Mouse (Mus musculus) liver, embryonic 14.5 days (tissue): Measurements from ENCODE around the gene Scaf8. TPM values are rescaled to one million over a fixed set of nuclear protein-coding genes. Genes with fewer than 3 reads are reported as not detected.

ENCODE experiments used
- ATAC-seq: fragments of 200-750 bp; cut with Nextera tagmentation; 2 replicates; pipeline ENCODE4 v1.8.0; 2017; ENCODE audit warnings: moderate number of reproducible peaks, mild to moderate bottlenecking, moderate library complexity; ENCODE audit not compliant: insufficient read depth
- DNase-seq, 3 experiments: peaks; one replicate each; pipeline ENCODE4 v3.0.0-alpha.2; 2012 to 2013; ENCODE audit warnings: low read depth in 3 of 3, low spot score in 3 of 3
- H3K27ac ChIP-seq: fragments of 300-500 bp; sonication (generic); 2 replicates; pipeline ENCODE4 v1.5.1; 2014; ENCODE audit warnings: moderate library complexity, mild to moderate bottlenecking, control low read depth, inconsistent platforms
- H3K27me3 ChIP-seq: fragments of 300-500 bp; sonication (generic); 2 replicates; pipeline ENCODE4 v1.6.1; 2014; ENCODE audit warnings: mild to moderate bottlenecking, low read length, moderate library complexity; ENCODE audit not compliant: control insufficient read depth, insufficient read depth
- H3K36me3 ChIP-seq: fragments of 300-500 bp; sonication (generic); replicated peaks from 2 replicates; pipeline ENCODE4 v1.6.1; 2014; ENCODE audit warnings: low read depth; ENCODE audit not compliant: control insufficient read depth, insufficient read depth
- H3K4me1 ChIP-seq, 2 experiments: fragments of 200-500 bp in 1 of 2; fragments of 300-500 bp in 1 of 2; sonication (generic) in 1 of 2; replicated peaks; 2 replicates each; pipeline ENCODE4 v1.6.1; 2012 to 2014; ENCODE audit warnings: antibody characterized with exemption in 1 of 2, inconsistent platforms in 1 of 2, low read length in 1 of 2; ENCODE audit not compliant: control insufficient read depth in 2 of 2, insufficient read depth in 2 of 2
- H3K4me2 ChIP-seq: fragments of 300-500 bp; sonication (generic); 2 replicates; pipeline ENCODE4 v1.6.1; 2014; ENCODE audit warnings: low read depth, mild to moderate bottlenecking, control low read depth, moderate library complexity
- H3K4me3 ChIP-seq, 2 experiments: fragments of 200-500 bp in 1 of 2; fragments of 300-500 bp in 1 of 2; sonication (generic) in 1 of 2; 2 replicates each; pipeline ENCODE4 v1.5.1; 2012 to 2014; ENCODE audit warnings: low read depth in 2 of 2, low read length in 2 of 2, mild to moderate bottlenecking in 2 of 2, control low read depth in 1 of 2, inconsistent platforms in 1 of 2, moderate library complexity in 1 of 2; ENCODE audit not compliant: insufficient read depth in 1 of 2
- H3K9ac ChIP-seq: fragments of 300-500 bp; sonication (generic); replicated peaks from 2 replicates; pipeline ENCODE4 v1.6.1; 2014; ENCODE audit warnings: mild to moderate bottlenecking, control low read depth, moderate library complexity
- H3K9me3 ChIP-seq: fragments of 300-500 bp; sonication (generic); 2 replicates; pipeline ENCODE4 v1.6.1; 2016; ENCODE audit warnings: low read length, mixed read lengths; ENCODE audit not compliant: control insufficient read depth
- CTCF ChIP-seq: IDR thresholded peaks from 2 replicates; pipeline ENCODE4 v1.5.1; 2016; ENCODE audit warnings: antibody characterized with exemption, low read depth, control low read depth
- EP300 ChIP-seq: IDR thresholded peaks from 2 replicates; pipeline ENCODE4 v1.6.1; 2016; ENCODE audit warnings: antibody characterized with exemption, low read depth
- WGBS: fragments of 180-500 bp; shearing (Covaris S2); extraction: QIAGEN DNeasy Blood & Tissue Kit; methylation state at CpG from one replicate; pipeline ENCODE4 v1.1.7; 2014; ENCODE audit not compliant: insufficient replicate concordance; 5-methylcytosine and 5-hydroxymethylcytosine counted together
- polyA plus RNA-seq, 2 experiments: library from polyadenylated mRNA; depleted of rRNA in 1 of 2; stranded (reverse) in 1 of 2; unstranded in 1 of 2; fragments of >200 nt; fragmentation: Nextera tagmentation in 1 of 2; extraction: Ambion mirVana in 1 of 2; gene quantifications; 2 replicates each; pipeline versions ENCODE4 v1.2.1 to v1.2.3; 2012 to 2014

The Scaf8 gene
- polyA plus RNA-seq, 2 experiments, result 8.2 to 10.1 TPM

- no peak overlapping the region for H3K9ac ChIP-seq
- WGBS, result 45% methylated on average over 7 of the region's 7 CpGs
- no peaks in the 10 kb centered on the region; a peak in 1 of 4 replicates for H3K4me1 ChIP-seq
- H3K27me3 ChIP-seq, result no peaks in the 10 kb centered on the region
- no peak for TF ChIP-seq EP300
- no peak for TF ChIP-seq CTCF
- no peak for DNase-seq
- no peak overlapping the region for H3K27ac ChIP-seq
- no peak for ATAC-seq
- H3K9me3 ChIP-seq, result no peaks in the 10 kb centered on the region
- H3K36me3 ChIP-seq, result peaks cover 3% of the 10 kb centered on the region; the same call in 1 of the 2 replicates
- no peak overlapping the region for H3K4me3 ChIP-seq
- no peak overlapping the region for H3K4me2 ChIP-seq
These were observed 90.1 kb downstream of the Scaf8 start for GRCm38 (mm10) chr17:3204826-3205405.

DNA sequence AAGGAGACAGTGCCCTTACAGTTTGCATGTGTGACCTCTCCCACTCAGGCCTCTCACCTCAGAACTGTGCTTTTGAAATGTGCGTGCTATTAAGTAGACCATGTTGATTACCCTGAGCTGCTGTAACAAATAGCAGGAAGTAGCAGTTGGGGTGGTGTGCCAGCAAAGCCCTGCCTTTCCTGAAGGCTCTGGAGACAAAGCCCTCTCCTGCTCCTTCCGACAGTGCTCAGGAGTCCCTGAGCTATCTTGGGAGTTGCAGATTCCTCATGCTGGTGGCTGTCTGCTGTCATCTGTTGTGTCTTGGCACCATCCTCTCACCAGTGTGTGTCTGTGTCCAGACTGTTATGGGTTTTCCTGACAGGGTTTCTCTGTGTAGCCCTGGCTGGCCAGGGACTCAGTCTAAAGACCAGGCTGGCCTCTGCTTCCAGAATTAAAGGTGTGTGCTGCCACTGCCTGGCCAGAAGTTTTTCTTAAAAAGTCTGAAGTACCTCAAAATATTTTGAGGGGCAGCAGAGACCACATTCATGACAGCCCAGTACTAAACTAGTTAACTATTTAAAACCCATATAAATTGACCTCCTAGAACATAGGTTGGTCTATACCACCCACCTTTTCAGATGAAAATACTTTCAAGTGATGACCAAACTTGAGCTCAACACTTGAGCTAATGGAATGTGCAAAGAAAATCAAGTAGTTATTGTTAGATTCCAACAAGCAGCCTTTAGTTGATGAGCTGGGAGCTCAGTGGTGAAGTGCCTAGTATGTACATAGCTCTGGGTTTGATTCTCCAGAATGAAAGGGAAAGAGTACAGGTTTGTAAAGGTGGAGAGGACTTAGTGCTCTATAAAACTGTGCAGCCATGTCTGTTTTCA is 92.0 kb downstream of the Scaf8 start:
- H3K9ac ChIP-seq, result no peak overlapping the region
- H3K4me3 ChIP-seq, result no peak overlapping the region
- DNase-seq (no peak), ATAC-seq (peak; percentile 34; the same call in 1 of the 2 replicates)
- no peak overlapping the region for H3K27ac ChIP-seq
- no peak overlapping the region for H3K4me2 ChIP-seq
- H3K9me3 ChIP-seq, result no peaks in the 10 kb centered on the region
- no peaks in the 10 kb centered on the region for H3K27me3 ChIP-seq
- TF ChIP-seq CTCF, result no peak
- no peak for TF ChIP-seq EP300
- H3K4me1 ChIP-seq, result no peaks in the 10 kb centered on the region; a peak in 1 of 4 replicates
- no peaks in the 10 kb centered on the region; the same call in 1 of the 2 replicates for H3K36me3 ChIP-seq
- WGBS, result 60% methylated on average over 2 of the region's 2 CpGs

DNA sequence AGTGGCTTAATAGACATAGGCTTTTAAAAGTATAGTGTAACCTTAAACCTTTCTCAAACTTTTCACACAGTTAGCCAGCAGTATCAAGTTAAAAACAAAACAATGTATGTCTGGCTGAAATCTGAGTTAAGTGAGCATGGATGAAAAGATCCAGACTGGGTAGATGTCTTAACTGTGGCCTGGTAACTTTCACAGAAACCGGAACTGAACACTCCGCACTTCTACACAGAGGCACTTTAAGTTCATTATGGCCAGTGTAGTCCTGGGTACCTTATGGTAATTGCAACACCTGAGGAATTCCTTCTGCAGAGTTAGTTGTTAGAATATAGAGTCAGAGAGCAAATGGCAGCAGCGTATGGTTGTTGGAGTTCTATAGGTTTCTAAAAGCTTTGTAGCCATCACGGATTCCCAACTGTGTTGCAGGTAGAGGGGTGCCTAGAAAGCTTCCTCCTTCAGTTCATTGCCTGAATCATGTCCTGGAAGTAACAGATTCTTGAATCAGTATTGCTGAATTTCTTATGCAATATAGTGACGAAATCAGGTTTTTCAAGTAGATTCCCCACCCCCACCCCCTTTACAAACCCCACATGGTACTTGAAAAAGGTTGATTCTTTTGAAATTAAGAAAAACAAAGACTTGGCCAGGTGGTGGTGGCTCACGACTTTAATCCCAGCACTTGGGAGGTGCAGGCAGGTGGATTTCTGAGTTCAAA is 92.9 kb downstream of the Scaf8 start:
- H3K9ac ChIP-seq, result no peak overlapping the region
- 76% methylated on average over 6 of the region's 6 CpGs for WGBS
- H3K27ac ChIP-seq, result no peak overlapping the region
- no peak overlapping the region for H3K4me3 ChIP-seq
- no peak for DNase-seq
- no peaks in the 10 kb centered on the region for H3K27me3 ChIP-seq
- TF ChIP-seq CTCF (no peak), EP300 (no peak)
- no peaks in the 10 kb centered on the region for H3K9me3 ChIP-seq
- no peaks in the 10 kb centered on the region; the same call in 1 of the 2 replicates for H3K36me3 ChIP-seq
- H3K4me1 ChIP-seq, result no peaks in the 10 kb centered on the region; a peak in 1 of 4 replicates
- H3K4me2 ChIP-seq, result no peak overlapping the region
- ATAC-seq, result no peak

DNA sequence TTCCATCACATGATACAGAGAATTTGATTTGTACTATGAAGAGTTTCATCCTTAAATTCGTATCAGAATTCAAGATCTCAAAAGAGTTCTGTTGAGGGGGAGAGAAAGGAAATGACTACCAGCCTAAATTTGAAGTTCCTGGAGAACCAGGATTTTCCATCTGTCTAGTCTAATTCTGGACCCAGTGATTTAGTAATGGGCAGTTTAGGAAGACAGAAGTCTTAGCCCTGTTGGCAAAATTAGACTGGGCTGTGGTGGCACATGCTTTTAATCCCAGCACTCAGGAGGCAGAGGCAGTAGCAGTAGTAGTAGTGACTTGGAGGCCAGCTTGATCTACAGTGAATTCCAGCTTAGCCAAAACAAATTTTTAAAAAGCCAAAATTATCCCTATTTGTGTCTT is 93.7 kb downstream of the Scaf8 start:
- H3K4me2 ChIP-seq, result no peak overlapping the region
- TF ChIP-seq EP300, result no peak
- TF ChIP-seq CTCF, result no peak
- H3K4me3 ChIP-seq, result no peak overlapping the region
- H3K4me1 ChIP-seq, result no peaks in the 10 kb centered on the region; a peak in 1 of 4 replicates
- DNase-seq (no peak), ATAC-seq (no peak)
- 72% methylated on average over 1 of the region's 1 CpGs for WGBS
- no peaks in the 10 kb centered on the region for H3K9me3 ChIP-seq
- H3K27ac ChIP-seq, result no peak overlapping the region
- H3K9ac ChIP-seq, result no peak overlapping the region
- no peaks in the 10 kb centered on the region for H3K27me3 ChIP-seq
- H3K36me3 ChIP-seq, result peaks cover 2% of the 10 kb centered on the region; the same call in 1 of the 2 replicates

DNA sequence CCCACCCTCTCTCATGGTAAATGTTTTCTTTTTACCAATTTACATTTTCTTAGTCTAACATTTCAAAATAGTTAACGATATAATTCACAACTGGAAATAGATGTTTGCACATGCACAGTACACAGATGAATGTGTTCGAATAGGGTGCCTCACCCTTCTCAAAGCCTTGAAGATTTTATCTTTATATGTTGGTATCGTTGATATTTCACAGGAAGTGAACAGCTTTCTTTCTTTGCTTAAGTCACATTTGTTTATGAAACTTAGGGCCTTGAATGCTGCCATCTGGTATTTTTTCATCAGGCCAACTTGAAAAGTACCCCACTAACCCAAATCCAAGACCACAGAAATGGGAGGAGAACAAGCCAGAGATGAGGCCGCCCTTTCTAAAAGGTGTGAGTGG is 94.8 kb downstream of the Scaf8 start:
- WGBS, result 75% methylated on average over 4 of the region's 4 CpGs

More for the DNA sequence above, 94.8 kb downstream of the Scaf8 start:
- no peak overlapping the region for H3K27ac ChIP-seq
- H3K4me2 ChIP-seq, result no peak overlapping the region
- no peak overlapping the region for H3K4me3 ChIP-seq
- DNase-seq (no peak), ATAC-seq (no peak)
- H3K9ac ChIP-seq, result no peak overlapping the region
- no peaks in the 10 kb centered on the region for H3K27me3 ChIP-seq
- no peaks in the 10 kb centered on the region for H3K9me3 ChIP-seq
- TF ChIP-seq EP300, result no peak
- TF ChIP-seq CTCF, result no peak
- H3K36me3 ChIP-seq, result peaks cover 5% of the 10 kb centered on the region
- H3K4me1 ChIP-seq, result no peaks in the 10 kb centered on the region
